Mouse (Mus musculus): ENCODE measurements at regions not wholly inside any gene's neighbourhood (a gene's known extent, or its start where the extent isn't known, plus 50 kb on each side); places are given as distances from the start of the nearest gene placed in this dataset.
A peak's percentile ranks its signal among the peaks of the same experiment; 100 is the strongest.

DNA sequence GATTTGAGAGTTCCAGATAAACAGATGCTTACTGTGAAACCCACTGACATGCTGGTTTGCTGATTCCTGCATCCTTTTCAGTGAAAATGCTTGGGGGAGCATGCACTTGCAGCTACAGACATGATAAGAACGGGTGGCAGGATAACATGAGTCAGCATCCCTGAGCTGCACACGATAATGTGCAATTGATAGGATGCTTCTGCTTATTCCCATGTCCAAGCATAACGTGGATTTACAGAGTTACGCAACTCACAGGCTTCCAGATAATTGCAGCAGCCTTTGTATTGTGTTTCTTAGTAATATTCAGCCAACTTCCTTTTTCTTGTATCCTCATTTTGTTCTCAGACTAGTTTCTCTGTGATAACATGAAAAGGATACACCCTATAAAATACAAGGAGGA lies 245.7 kb downstream of the Flrt2 start:
- DNase-seq (ENCODE audit: low spot score in 2 of 2): no peak

GRCm38 (mm10) chr12:95940465-95941012 lies 248.5 kb downstream of the Flrt2 start:
- DNase-seq (ENCODE audit: low spot score in 2 of 2): no peak

GRCm38 (mm10) chr12:95959786-95960504 lies 267.9 kb downstream of the Flrt2 start:
- DNase-seq (ENCODE audit: low spot score in 2 of 2): no peak

GRCm38 (mm10) chr12:95960505-95960871 lies 268.5 kb downstream of the Flrt2 start:
- no peak for DNase-seq (ENCODE audit: low spot score in 2 of 2)

- no peak for DNase-seq (ENCODE audit: low spot score in 2 of 2)
These were observed 270.8 kb downstream of the Flrt2 start for GRCm38 (mm10) chr12:95962817-95963216.

- no peak for DNase-seq (ENCODE audit: low spot score in 2 of 2)
These were observed 296.8 kb downstream of the Flrt2 start for GRCm38 (mm10) chr12:95988669-95989288.

GRCm38 (mm10) chr12:95994963-95995362 lies 302.9 kb downstream of the Flrt2 start:
- DNase-seq (ENCODE audit: low spot score in 2 of 2): no peak

DNA sequence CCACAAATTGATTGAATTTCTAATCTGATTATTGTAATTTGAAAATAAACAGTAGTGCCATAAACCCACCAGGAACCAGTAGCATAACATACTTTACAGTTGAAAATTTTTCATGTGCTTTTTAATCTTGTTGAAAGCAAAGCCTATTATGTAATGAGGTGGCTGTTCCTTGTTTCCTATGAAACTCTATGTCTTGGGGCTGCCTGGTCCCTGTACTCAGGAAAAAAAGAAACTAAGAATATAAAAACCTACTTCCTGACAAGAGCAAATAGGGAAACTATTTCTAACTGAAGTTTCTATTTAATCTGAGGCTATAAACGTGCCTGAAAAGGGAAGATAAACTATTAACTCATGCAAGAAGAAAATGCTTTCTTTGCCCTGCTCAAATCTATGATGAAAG lies 338.2 kb downstream of the Flrt2 start:
- DNase-seq (ENCODE audit: low spot score in 2 of 2): no peak

- DNase-seq (ENCODE audit: low spot score in 2 of 2): no peak
These were observed 383.3 kb downstream of the Flrt2 start for GRCm38 (mm10) chr12:96075365-96075764.

- no peak for DNase-seq (ENCODE audit: low spot score in 2 of 2)
These were observed 399.0 kb downstream of the Flrt2 start for GRCm38 (mm10) chr12:96090995-96091394.

- no peak for DNase-seq (ENCODE audit: low spot score in 2 of 2)
These were observed 414.2 kb downstream of the Flrt2 start for GRCm38 (mm10) chr12:96106254-96106653.

DNA sequence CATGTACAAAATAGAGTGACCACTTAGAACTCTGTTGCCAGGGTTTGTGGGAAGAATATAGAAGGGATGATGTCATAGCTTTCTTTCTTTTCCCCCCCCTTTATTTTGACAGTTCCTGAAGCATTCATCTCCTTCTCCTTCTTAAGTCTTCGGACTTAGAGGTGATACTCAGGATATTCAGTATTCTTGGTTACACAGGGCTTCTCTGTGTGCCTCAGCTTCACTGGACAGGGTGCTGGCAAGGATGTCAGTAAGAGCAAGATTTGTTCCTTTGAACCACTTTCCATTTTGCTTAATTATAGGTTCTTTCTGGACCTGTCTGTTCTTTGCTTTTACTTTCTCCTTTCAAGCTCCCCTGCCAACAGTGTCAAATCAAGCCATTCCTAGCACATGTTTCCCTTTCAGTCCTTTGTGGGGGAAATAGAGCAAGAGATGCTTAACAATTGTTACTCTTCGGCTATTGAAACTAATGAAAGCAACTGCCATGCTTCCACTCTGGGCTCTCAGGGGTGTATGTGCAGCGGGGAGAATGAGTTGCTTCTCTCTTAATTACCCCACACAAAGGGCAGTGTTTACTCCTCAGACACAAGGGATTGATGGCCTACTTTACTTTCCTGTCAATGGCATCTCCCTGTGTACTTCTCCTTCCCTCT lies 422.8 kb downstream of the Flrt2 start:
- peak in 1 of 2 experiments; percentile 3 for DNase-seq (ENCODE audit: low spot score in 2 of 2)

GRCm38 (mm10) chr12:96117553-96117952 lies 425.5 kb downstream of the Flrt2 start:
- DNase-seq (ENCODE audit: low spot score in 2 of 2): no peak

GRCm38 (mm10) chr12:96124156-96124931 lies 432.3 kb downstream of the Flrt2 start:
- no peak for DNase-seq (ENCODE audit: low spot score in 2 of 2)

DNA sequence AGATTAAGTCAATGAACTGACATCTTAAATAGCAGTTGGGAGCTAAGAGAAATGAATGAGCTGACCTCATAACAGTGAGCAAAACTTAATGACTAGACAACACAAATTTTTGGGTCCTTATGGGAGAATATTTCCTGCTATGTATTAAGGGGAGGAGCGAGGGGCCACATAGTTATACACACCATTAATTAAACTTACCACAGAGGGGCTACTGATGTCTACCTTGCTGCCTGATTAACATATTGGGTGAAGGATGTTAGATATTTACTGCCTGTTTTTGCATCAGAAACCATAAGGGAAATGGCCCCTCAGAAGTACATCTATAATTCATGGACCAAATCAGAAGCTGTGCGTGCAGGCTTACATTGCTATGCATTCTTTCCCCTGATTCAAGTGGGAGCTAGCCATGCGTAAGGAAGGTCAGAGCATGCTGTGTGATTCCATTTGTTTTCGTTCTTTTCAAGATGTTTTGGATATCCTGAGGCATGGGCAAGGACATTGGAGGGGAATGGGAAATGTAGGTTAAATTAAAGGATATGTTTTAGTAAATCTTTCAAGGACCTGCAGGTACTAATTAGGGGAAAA lies 437.9 kb downstream of the Flrt2 start:
- DNase-seq (ENCODE audit: low spot score in 2 of 2): no peak

DNA sequence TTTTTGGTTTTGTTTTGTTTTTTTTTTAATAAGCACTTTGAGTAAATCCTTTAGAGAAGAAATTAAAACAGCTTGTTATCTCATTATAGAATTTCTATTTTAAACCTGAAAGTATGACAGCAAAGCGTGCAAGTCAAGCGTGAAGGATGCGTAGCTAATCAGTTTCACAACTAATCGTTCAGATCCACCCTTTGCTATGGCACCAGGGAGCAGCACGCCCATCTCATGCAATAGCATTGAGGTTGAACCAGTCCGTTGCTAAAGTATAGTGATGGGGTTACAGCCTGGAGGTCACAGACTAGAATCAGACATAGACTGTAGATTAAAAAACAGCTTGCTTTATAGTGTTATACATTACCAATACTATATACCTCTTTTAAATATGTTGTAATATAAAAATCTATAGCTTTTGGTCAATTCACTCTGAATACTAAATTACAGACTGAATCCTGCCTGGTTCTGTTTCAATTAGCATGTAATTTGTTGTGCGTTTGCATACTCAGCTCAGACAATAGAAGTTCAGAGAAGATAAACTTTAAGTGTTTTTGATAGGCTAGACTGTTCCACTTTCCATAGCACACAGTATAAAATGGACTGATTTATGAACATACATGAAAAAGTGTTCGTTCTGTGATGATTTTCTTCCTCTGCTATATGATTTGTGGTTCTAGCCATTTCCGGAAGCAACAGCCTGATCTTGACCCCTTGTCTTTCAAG lies 438.9 kb downstream of the Flrt2 start:
- no peak for DNase-seq (ENCODE audit: low spot score in 2 of 2)

DNA sequence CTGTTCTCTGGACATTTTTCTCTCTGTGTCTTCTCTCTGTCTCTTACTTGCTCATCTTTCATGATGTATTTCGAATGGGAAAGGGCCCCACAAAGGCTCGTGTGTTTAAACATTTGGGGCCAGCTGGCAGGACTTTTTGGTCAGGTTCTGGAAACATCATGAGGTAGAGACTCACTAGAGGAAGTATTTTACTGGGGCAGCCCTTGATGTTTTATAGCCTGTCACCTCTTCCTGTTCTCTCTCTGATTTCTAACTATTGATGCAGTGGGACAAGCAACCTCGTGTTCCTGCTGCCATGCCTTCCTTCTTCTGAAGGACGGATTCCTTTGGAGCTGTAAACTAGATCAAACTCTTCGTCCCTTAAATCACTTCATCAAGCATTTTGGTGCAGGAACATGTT lies 442.1 kb downstream of the Flrt2 start:
- no peak for DNase-seq (ENCODE audit: low spot score in 2 of 2)

DNA sequence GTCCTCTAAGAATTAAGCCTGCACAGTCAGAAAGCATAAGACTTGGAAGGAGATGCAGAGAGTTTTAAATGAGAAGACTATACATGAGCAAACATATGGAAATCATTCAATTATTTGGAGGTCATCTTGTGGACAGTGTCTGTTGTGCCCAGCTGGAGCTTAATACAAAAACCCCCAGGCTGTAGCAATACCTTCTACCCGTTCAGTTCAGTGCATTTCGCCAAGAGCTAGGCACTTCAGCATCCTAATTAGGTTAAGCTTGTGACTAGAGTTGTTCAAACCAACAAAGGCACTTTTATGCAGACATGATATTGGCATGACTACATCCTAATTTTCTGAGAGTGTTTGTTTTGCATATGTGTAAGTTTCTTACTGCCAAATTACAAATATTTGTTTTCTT lies 449.7 kb downstream of the Flrt2 start:
- no peak for DNase-seq (ENCODE audit: low spot score in 2 of 2)

- no peak for DNase-seq (ENCODE audit: low spot score in 2 of 2)
These were observed 462.1 kb downstream of the Flrt2 start for GRCm38 (mm10) chr12:96154095-96154494.

DNA sequence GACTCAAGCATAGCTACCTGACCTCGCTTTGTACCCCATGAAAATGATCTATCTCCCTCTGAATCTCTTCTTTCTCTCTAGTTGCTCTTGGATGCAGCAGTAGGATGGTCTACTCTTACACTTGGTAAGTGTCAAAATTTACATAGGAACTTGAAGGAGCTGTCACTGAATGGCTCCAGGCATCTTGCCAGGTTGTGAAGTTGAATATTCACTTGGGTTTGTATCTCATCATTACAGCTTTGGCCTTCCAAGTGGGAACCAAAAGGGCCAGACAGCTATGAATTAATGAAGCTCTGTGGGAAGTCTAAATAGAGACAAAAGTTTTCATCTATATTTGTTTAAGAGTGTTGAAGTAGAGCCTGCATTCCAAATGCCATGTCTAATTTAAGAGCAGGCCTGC lies 475.5 kb downstream of the Flrt2 start:
- no peak for DNase-seq (ENCODE audit: low spot score in 2 of 2)

DNA sequence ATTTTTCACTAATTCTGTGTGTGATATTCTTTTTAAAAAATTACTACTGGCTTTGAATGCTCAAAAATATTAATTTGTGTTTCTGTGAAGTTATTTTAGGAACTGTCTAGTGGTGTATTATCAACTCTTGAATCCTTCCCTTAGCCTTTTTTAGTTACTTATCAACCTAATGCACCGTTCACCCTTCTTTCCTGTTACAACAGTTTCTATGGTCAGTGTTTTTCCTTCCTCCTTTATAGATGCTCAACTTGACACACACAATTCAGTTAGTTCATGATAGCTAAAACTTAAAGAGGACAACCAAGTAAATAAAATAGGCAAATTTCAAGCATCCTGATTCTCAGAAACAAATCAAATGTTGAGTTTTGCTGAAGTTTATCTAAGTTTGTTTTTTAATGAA lies 506.9 kb downstream of the Flrt2 start:
- DNase-seq (ENCODE audit: low spot score in 2 of 2): no peak
